Mouse (Mus musculus) bone marrow macrophage, adult 2 months (primary cell): ENCODE measurements around the gene Prkra.

Experiments
- CTCF ChIP-seq: IDR thresholded peaks from 2 replicates; pipeline ENCODE4 v1.5.1; 2012; ENCODE audit warnings: low read depth, mild to moderate bottlenecking, low read length, moderate library complexity
- POLR2A ChIP-seq: IDR thresholded peaks from 2 replicates; pipeline ENCODE4 v1.6.1; 2012; ENCODE audit warnings: mild to moderate bottlenecking, low read depth, low read length, borderline replicate concordance

GRCm38 (mm10) chr2:76611996-76612395 lies 35.8 kb downstream of the Prkra start:
- TF ChIP-seq CTCF (no peak), POLR2A (no peak)
